Mouse (Mus musculus): ENCODE data around the gene Bub1. TPM values are rescaled to one million over a fixed set of nuclear protein-coding genes. Genes with fewer than 3 reads are reported as not detected.

Bub1 gene
- 7.8 and 9.7 TPM in 2 replicates for polyA plus RNA-seq (2015; fragmentation: Nextera tagmentation; extraction: Ambion mirVana)

DNA sequence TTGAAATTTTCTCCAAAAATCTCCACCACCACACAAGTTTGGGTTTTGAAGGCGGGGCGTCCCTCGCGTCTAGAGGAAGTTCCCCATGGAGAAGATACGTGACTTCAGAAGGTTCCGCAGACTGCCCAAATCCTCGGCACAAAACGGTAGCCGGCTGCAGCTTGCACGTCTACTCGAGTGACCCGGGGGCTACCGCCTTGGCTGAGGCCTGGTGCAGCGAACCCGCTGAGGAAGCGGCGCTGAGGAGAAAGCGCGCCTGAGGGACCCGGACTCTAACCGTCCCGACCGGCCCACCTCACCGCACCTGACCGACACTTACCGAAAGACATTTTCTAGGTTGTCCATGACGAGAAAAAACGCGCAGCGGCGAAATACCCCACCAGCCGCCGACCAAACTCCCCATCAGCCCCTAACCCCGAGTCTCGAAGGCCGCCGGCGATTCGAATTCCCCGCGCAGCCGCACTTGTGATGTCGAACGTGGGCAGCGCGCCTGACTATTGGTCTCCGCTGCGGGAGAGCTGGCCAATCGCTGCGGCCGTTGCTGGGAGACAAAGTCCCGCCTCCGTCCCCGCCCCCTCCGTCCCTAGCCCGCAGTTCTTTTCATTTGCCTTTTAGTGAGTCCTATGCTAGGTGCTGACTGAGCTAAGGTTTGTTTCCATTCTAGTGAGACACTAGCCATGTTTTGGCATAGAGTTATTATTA, at the start of gene Bub1:
Bub1 (minus strand) TSS at position 465 of the 702 bp plus-strand sequence.
- Histone ChIP-seq H3K9me3 (ENCODE audit: control insufficient read depth, low read length) (no peaks in the 10 kb centered on the region), H3K4me1 (ENCODE audit: control insufficient read depth, insufficient read depth, low read depth, low read length) (peaks cover 7% of the 10 kb centered on the region), H3K27ac (ENCODE audit: low read depth, low read length) (peak within 1 kb of the TSS; percentile 66), H3K4me2 (ENCODE audit: low read length) (peak within 1 kb of the TSS; percentile 96), H3K9ac (ENCODE audit: low read depth, low read length) (peak within 1 kb of the TSS; percentile 65), H3K27me3 (replicated peaks; ENCODE audit: control insufficient read depth, insufficient read depth, low read length) (no peaks in the 10 kb centered on the region), H3K4me3 (ENCODE audit: low read length) (peak within 1 kb of the TSS; percentile 54), H3K36me3 (ENCODE audit: control insufficient read depth, insufficient read depth, low read length) (no peaks in the 10 kb centered on the region)
- ATAC-seq: peak; percentile 100
- under 1% methylated on average over 56 of the region's 56 CpGs for WGBS

GRCm38 (mm10) chr2:127881063-127881462, 49.4 kb upstream of the Bub1 start:
- H3K27me3 ChIP-seq (replicated peaks; ENCODE audit: control insufficient read depth, insufficient read depth, low read length): no peaks in the 10 kb centered on the region
- ATAC-seq: no peak
- no peak overlapping the region for H3K9ac ChIP-seq (ENCODE audit: low read depth, low read length)
- no peak overlapping the region for H3K27ac ChIP-seq (ENCODE audit: low read depth, low read length)
- no peak overlapping the region for H3K4me3 ChIP-seq (ENCODE audit: low read length)
- no peaks in the 10 kb centered on the region for H3K9me3 ChIP-seq (ENCODE audit: control insufficient read depth, low read length)
- no peaks in the 10 kb centered on the region for H3K36me3 ChIP-seq (ENCODE audit: control insufficient read depth, insufficient read depth, low read length)
- WGBS: 88% methylated on average over 5 of the region's 5 CpGs
- no peak overlapping the region for H3K4me2 ChIP-seq (ENCODE audit: low read length)
- no peaks in the 10 kb centered on the region for H3K4me1 ChIP-seq (ENCODE audit: control insufficient read depth, insufficient read depth, low read depth, low read length)

DNA sequence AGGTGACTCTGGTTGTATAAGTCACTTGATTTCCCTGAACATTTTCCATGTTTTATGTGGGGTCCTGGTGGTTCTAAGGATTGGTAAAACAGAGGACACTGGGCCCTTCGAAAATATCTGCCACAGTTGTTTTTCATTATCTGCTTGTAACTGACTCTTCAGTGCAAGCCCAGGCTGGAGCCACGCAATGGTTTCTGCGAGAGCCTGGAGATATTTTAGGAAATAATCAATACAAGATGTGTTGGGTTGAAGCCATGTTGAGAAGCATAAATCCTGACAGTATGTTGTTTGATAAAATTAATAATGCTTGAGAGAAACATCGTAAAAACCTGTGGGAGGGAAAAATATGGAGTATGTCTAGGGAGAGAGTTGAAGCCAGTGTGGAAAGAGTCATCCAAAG, 32.7 kb upstream of the Bub1 start:
- WGBS: 87% methylated on average over 4 of the region's 4 CpGs
- Histone ChIP-seq H3K4me3 (ENCODE audit: low read length) (no peak overlapping the region), H3K9ac (ENCODE audit: low read depth, low read length) (no peak overlapping the region)

GRCm38 (mm10) chr2:127854332-127854991, 22.8 kb upstream of the Bub1 start:
- no peaks in the 10 kb centered on the region; the same call in 1 of the 2 replicates for H3K4me1 ChIP-seq (ENCODE audit: control insufficient read depth, insufficient read depth, low read depth, low read length)
- ATAC-seq: peak; percentile 98
- H3K9me3 ChIP-seq (ENCODE audit: control insufficient read depth, low read length): no peaks in the 10 kb centered on the region
- H3K9ac ChIP-seq (ENCODE audit: low read depth, low read length): no peak overlapping the region
- H3K27ac ChIP-seq (ENCODE audit: low read depth, low read length): no peak overlapping the region
- H3K4me3 ChIP-seq (ENCODE audit: low read length): no peak overlapping the region
- WGBS: 49% methylated on average over 4 of the region's 4 CpGs
- no peaks in the 10 kb centered on the region for H3K36me3 ChIP-seq (ENCODE audit: control insufficient read depth, insufficient read depth, low read length)
- H3K4me2 ChIP-seq (ENCODE audit: low read length): no peak overlapping the region
- H3K27me3 ChIP-seq (replicated peaks; ENCODE audit: control insufficient read depth, insufficient read depth, low read length): no peaks in the 10 kb centered on the region

More for the DNA sequence above, 32.7 kb upstream of the Bub1 start:
- Histone ChIP-seq H3K9me3 (ENCODE audit: control insufficient read depth, low read length) (no peaks in the 10 kb centered on the region), H3K4me2 (ENCODE audit: low read length) (no peak overlapping the region), H3K36me3 (ENCODE audit: control insufficient read depth, insufficient read depth, low read length) (no peaks in the 10 kb centered on the region), H3K27me3 (replicated peaks; ENCODE audit: control insufficient read depth, insufficient read depth, low read length) (no peaks in the 10 kb centered on the region), H3K4me1 (ENCODE audit: control insufficient read depth, insufficient read depth, low read depth, low read length) (no peaks in the 10 kb centered on the region), H3K27ac (ENCODE audit: low read depth, low read length) (no peak overlapping the region)
- no peak for ATAC-seq

GRCm38 (mm10) chr2:127850371-127850770, 18.7 kb upstream of the Bub1 start:
- H3K9me3 ChIP-seq (ENCODE audit: control insufficient read depth, low read length): no peaks in the 10 kb centered on the region
- H3K4me3 ChIP-seq (ENCODE audit: low read length): no peak overlapping the region
- H3K9ac ChIP-seq (ENCODE audit: low read depth, low read length): no peak overlapping the region
- no peak for ATAC-seq
- no peak overlapping the region for H3K27ac ChIP-seq (ENCODE audit: low read depth, low read length)
- no peaks in the 10 kb centered on the region for H3K27me3 ChIP-seq (replicated peaks; ENCODE audit: control insufficient read depth, insufficient read depth, low read length)
- WGBS: 82% methylated on average over 2 of the region's 2 CpGs
- H3K36me3 ChIP-seq (ENCODE audit: control insufficient read depth, insufficient read depth, low read length): no peaks in the 10 kb centered on the region
- H3K4me1 ChIP-seq (ENCODE audit: control insufficient read depth, insufficient read depth, low read depth, low read length): no peaks in the 10 kb centered on the region; the same call in 1 of the 2 replicates
- no peak overlapping the region for H3K4me2 ChIP-seq (ENCODE audit: low read length)

DNA sequence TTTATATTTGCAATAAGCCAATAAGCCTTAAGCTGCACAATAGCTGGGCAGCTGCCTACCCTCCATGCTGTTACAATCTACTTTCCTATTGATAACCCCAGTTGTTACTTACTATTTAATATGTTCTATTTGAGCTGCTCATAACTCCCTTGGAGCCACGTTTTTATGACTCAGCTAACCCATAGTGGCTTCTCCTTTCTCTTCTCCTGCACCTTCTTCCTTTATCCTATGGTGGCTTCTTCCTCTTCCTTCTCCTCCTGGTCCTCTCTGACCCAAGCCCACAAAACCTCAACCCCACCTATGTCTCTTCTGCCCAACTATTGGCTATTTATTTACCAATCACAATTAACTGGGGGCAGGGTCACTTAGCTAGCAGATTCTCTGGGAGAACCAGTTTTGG, 14.9 kb upstream of the Bub1 start:
- Histone ChIP-seq H3K27me3 (replicated peaks; ENCODE audit: control insufficient read depth, insufficient read depth, low read length) (no peaks in the 10 kb centered on the region), H3K9ac (ENCODE audit: low read depth, low read length) (no peak overlapping the region), H3K4me1 (ENCODE audit: control insufficient read depth, insufficient read depth, low read depth, low read length) (no peaks in the 10 kb centered on the region), H3K4me2 (ENCODE audit: low read length) (no peak overlapping the region), H3K4me3 (ENCODE audit: low read length) (no peak overlapping the region), H3K27ac (ENCODE audit: low read depth, low read length) (no peak overlapping the region), H3K36me3 (ENCODE audit: control insufficient read depth, insufficient read depth, low read length) (no peaks in the 10 kb centered on the region), H3K9me3 (ENCODE audit: control insufficient read depth, low read length) (no peaks in the 10 kb centered on the region)
- WGBS: 44% methylated on average over 1 of the region's 1 CpGs
- ATAC-seq: no peak

DNA sequence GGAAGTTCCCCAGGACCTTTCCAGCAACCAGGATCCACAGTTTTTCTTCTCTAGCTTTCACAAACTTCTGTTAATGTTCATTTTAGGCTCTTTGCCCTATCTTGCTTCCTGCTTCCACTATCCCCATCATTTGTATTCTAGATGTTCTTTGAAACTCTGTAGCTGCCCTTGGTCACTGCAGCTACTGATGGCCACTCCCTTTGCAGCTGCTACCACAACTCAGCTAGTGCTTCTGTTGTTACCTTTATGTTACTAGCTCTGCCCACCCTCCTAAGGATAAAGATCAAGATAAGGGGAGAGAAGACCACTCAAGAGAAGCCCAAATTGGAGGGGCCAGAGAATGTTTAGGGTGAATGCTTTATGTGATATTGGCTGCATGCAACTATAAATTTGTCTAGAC, 14.3 kb upstream of the Bub1 start:
- H3K27me3 ChIP-seq (replicated peaks; ENCODE audit: control insufficient read depth, insufficient read depth, low read length): no peaks in the 10 kb centered on the region
- no peak overlapping the region for H3K27ac ChIP-seq (ENCODE audit: low read depth, low read length)
- H3K9ac ChIP-seq (ENCODE audit: low read depth, low read length): no peak overlapping the region
- H3K4me3 ChIP-seq (ENCODE audit: low read length): no peak overlapping the region
- no peak for ATAC-seq
- no peak overlapping the region for H3K4me2 ChIP-seq (ENCODE audit: low read length)
- no peaks in the 10 kb centered on the region for H3K36me3 ChIP-seq (ENCODE audit: control insufficient read depth, insufficient read depth, low read length)
- H3K9me3 ChIP-seq (ENCODE audit: control insufficient read depth, low read length): no peaks in the 10 kb centered on the region
- no peaks in the 10 kb centered on the region for H3K4me1 ChIP-seq (ENCODE audit: control insufficient read depth, insufficient read depth, low read depth, low read length)

- Histone ChIP-seq H3K9me3 (ENCODE audit: control insufficient read depth, low read length) (no peaks in the 10 kb centered on the region), H3K4me3 (ENCODE audit: low read length) (no peak overlapping the region), H3K27ac (ENCODE audit: low read depth, low read length) (no peak overlapping the region), H3K4me2 (ENCODE audit: low read length) (no peak overlapping the region), H3K9ac (ENCODE audit: low read depth, low read length) (no peak overlapping the region), H3K27me3 (replicated peaks; ENCODE audit: control insufficient read depth, insufficient read depth, low read length) (no peaks in the 10 kb centered on the region), H3K4me1 (ENCODE audit: control insufficient read depth, insufficient read depth, low read depth, low read length) (no peaks in the 10 kb centered on the region), H3K36me3 (ENCODE audit: control insufficient read depth, insufficient read depth, low read length) (no peaks in the 10 kb centered on the region)
- WGBS: 67% methylated on average over 7 of the region's 7 CpGs
- no peak for ATAC-seq
These were observed 13.8 kb upstream of the Bub1 start for GRCm38 (mm10) chr2:127845346-127845982.

GRCm38 (mm10) chr2:127842421-127842820, 10.8 kb upstream of the Bub1 start:
- H3K9me3 ChIP-seq (ENCODE audit: control insufficient read depth, low read length): no peaks in the 10 kb centered on the region
- ATAC-seq: no peak
- WGBS: 78% methylated on average over 3 of the region's 3 CpGs
- no peaks in the 10 kb centered on the region for H3K36me3 ChIP-seq (ENCODE audit: control insufficient read depth, insufficient read depth, low read length)
- no peaks in the 10 kb centered on the region for H3K4me1 ChIP-seq (ENCODE audit: control insufficient read depth, insufficient read depth, low read depth, low read length)
- no peak overlapping the region for H3K4me3 ChIP-seq (ENCODE audit: low read length)
- H3K9ac ChIP-seq (ENCODE audit: low read depth, low read length): no peak overlapping the region
- no peak overlapping the region for H3K27ac ChIP-seq (ENCODE audit: low read depth, low read length)
- H3K4me2 ChIP-seq (ENCODE audit: low read length): no peak overlapping the region
- peaks cover 10% of the 10 kb centered on the region; the same call in 1 of the 2 replicates for H3K27me3 ChIP-seq (replicated peaks; ENCODE audit: control insufficient read depth, insufficient read depth, low read length)

All from hindbrain, embryonic 16.5 days (tissue).